Comparison of ENCODE assay signal across 8 mouse cellular contexts in genomic region chr9:66919981-66920380, GRCm38 (mm10). TPM values are rescaled to one million over a fixed set of nuclear protein-coding genes. Genes with fewer than 3 reads are reported as not detected.
A peak's percentile ranks its signal among the peaks of the same experiment; 100 is the strongest.
DNase-seq lines count a peak whose midpoint lies in the region; ATAC-seq and TF ChIP-seq lines count a peak whose summit lies in the region.

No protein-coding gene starts in this region.

- H3K79me2 ChIP-seq in CH12.LX (replicated peaks; ENCODE audit: control insufficient read depth, extremely low read depth, insufficient read depth, poor library complexity, severe bottlenecking), result peaks cover 39% of the 10 kb centered on the region

- peak overlapping the region; percentile 54 to 97 (median 66) for H3K4me3 ChIP-seq in CH12.LX (replicated peaks in 1 of 3; ENCODE audit: low read depth in 2 of 3, low read length in 2 of 3, poor library complexity in 1 of 3)
- peak overlapping the region; percentile 94 for H3K4me3 ChIP-seq in embryonic facial prominence, embryonic 15.5 days (replicated peaks)
- peak overlapping the region; percentile 85 for H3K4me3 ChIP-seq in intestine, embryonic 15.5 days (replicated peaks)
- peak overlapping the region; percentile 74 for H3K4me3 ChIP-seq in midbrain, embryonic 11.5 days (ENCODE audit: low read depth, low read length)

- TF ChIP-seq POLR2A in CH12.LX (IDR thresholded peaks at IDR 0.05; ENCODE audit: low read depth, low read length), result no peak

- H3K9me3 ChIP-seq in CH12.LX (replicated peaks; ENCODE audit: low read length), result peaks cover 3% of the 10 kb centered on the region
- H3K9me3 ChIP-seq in embryonic facial prominence, embryonic 15.5 days (replicated peaks), result no peaks in the 10 kb centered on the region
- no peaks in the 10 kb centered on the region for H3K9me3 ChIP-seq in intestine, embryonic 15.5 days
- no peaks in the 10 kb centered on the region for H3K9me3 ChIP-seq in midbrain, embryonic 11.5 days (ENCODE audit: control insufficient read depth, low read length)

- in situ Hi-C loops in CH12.LX (cut with MboI; ENCODE audit: low pct_ligation_motif_present, low pct_unique_long_range_greater_than_20kb, low sequenced_read_pairs), result no loop called here

- TF ChIP-seq EP300 in CH12.LX (IDR thresholded peaks at IDR 0.05; ENCODE audit: low read length), result no peak

- peak; percentile 11 for DNase-seq in gastrocnemius, postnatal 25 days
- DNase-seq in gastrocnemius, postnatal 14 days, result no peak
- no peak for DNase-seq in CH12.LX (ENCODE audit: extremely low read depth)
- DNase-seq in midbrain, embryonic 11.5 days (ENCODE audit: low spot score, missing footprints), result no peak
- no peak for DNase-seq in gastrocnemius, postnatal 10 days
- no peak for DNase-seq in layer of hippocampus, adult 11-12 months (ENCODE audit: low spot score)

- peaks cover 3% of the 10 kb centered on the region for H3K27me3 ChIP-seq in CH12.LX (replicated peaks)
- no peaks in the 10 kb centered on the region for H3K27me3 ChIP-seq in embryonic facial prominence, embryonic 15.5 days
- H3K27me3 ChIP-seq in intestine, embryonic 15.5 days (replicated peaks), result no peaks in the 10 kb centered on the region
- no peaks in the 10 kb centered on the region for H3K27me3 ChIP-seq in midbrain, embryonic 11.5 days (ENCODE audit: control insufficient read depth, insufficient read depth, low read length)

- no peak for TF ChIP-seq CTCF in CH12.LX (conservative IDR thresholded peaks at IDR 0.05 in 1 of 2, IDR thresholded peaks at IDR 0.05 in 1 of 2; ENCODE audit: low read depth in 2 of 2, low read length in 2 of 2)

- no peak for TF ChIP-seq RAD21 in CH12.LX (IDR thresholded peaks at IDR 0.05; ENCODE audit: low read depth, low read length)

- dilution Hi-C loops in CH12.LX (cut with MboI; ENCODE audit: extremely low pct_ligation_motif_present, extremely low pct_unique_long_range_greater_than_20kb, low sequenced_read_pairs), result no loop called here

- H3K4me1 ChIP-seq in CH12.LX (ENCODE audit: control insufficient read depth in 1 of 2, insufficient read depth in 2 of 2), result peaks cover 14 to 35% of the 10 kb centered on the region in 2 experiments
- H3K4me1 ChIP-seq in embryonic facial prominence, embryonic 15.5 days, result peaks cover 32% of the 10 kb centered on the region
- H3K4me1 ChIP-seq in intestine, embryonic 15.5 days (replicated peaks), result peaks cover 12% of the 10 kb centered on the region
- peaks cover 10% of the 10 kb centered on the region; the same call in 1 of the 2 replicates for H3K4me1 ChIP-seq in midbrain, embryonic 11.5 days (ENCODE audit: control insufficient read depth, insufficient read depth, low read length)

- intact Hi-C loops in gastrocnemius, postnatal 14 days (cut with DNase I; ENCODE audit: low total_unique reads), result no loop called here

- H3K36me3 ChIP-seq in CH12.LX (replicated peaks in 1 of 2; ENCODE audit: control insufficient read depth in 1 of 2, insufficient read depth in 1 of 2, low read length in 1 of 2), result peaks cover 0 to 6% of the 10 kb centered on the region in 2 experiments
- H3K36me3 ChIP-seq in embryonic facial prominence, embryonic 15.5 days, result no peaks in the 10 kb centered on the region
- H3K36me3 ChIP-seq in intestine, embryonic 15.5 days, result no peaks in the 10 kb centered on the region
- H3K36me3 ChIP-seq in midbrain, embryonic 11.5 days (ENCODE audit: control insufficient read depth, insufficient read depth, low read length), result no peaks in the 10 kb centered on the region

- H3K9ac ChIP-seq in CH12.LX (ENCODE audit: insufficient read depth, low read depth), result peak overlapping the region; percentile 58
- H3K9ac ChIP-seq in embryonic facial prominence, embryonic 15.5 days, result peak overlapping the region; percentile 16; the same call in 1 of the 2 replicates
- peak overlapping the region; percentile 90; the same call in 1 of the 2 replicates for H3K9ac ChIP-seq in intestine, embryonic 15.5 days
- H3K9ac ChIP-seq in midbrain, embryonic 11.5 days (ENCODE audit: low read length), result peak overlapping the region; percentile 61; the same call in 1 of the 2 replicates

- 2% methylated on average over 13 of the region's 14 CpGs for WGBS in embryonic facial prominence, embryonic 15.5 days
- WGBS in intestine, embryonic 15.5 days, result under 1% methylated on average over 14 of the region's 14 CpGs
- 2% methylated on average over 14 of the region's 14 CpGs for WGBS in midbrain, embryonic 11.5 days

- H3K4me2 ChIP-seq in CH12.LX (ENCODE audit: insufficient read depth, low read depth, poor library complexity, severe bottlenecking), result peak overlapping the region; percentile 97
- H3K4me2 ChIP-seq in embryonic facial prominence, embryonic 15.5 days (replicated peaks), result peak overlapping the region; percentile 78
- peak overlapping the region; percentile 79 for H3K4me2 ChIP-seq in intestine, embryonic 15.5 days (replicated peaks)
- H3K4me2 ChIP-seq in midbrain, embryonic 11.5 days, result peak overlapping the region; percentile 73

- H3K27ac ChIP-seq in CH12.LX (ENCODE audit: insufficient read depth, low read depth), result no peak overlapping the region
- H3K27ac ChIP-seq in embryonic facial prominence, embryonic 15.5 days (replicated peaks), result peak overlapping the region; percentile 82
- H3K27ac ChIP-seq in intestine, embryonic 15.5 days, result peak overlapping the region; percentile 92
- no peak overlapping the region for H3K27ac ChIP-seq in midbrain, embryonic 11.5 days (ENCODE audit: low read depth, low read length)

- ATAC-seq in embryonic facial prominence, embryonic 15.5 days (ENCODE audit: insufficient number of reproducible peaks, low FRiP score, low TSS enrichment, low read depth), result peak; percentile 45; the same call in 1 of the 2 replicates
- peak; percentile 39 for ATAC-seq in intestine, embryonic 15.5 days
- peak; percentile 49 for ATAC-seq in midbrain, embryonic 11.5 days (ENCODE audit: low FRiP score)

TF ChIP-seq in CH12.LX, 34 proteins besides CTCF, POLR2A, EP300 and RAD21:
- TF ChIP-seq E2F4 (IDR thresholded peaks at IDR 0.05; ENCODE audit: insufficient replicate concordance, low read depth, low read length) (no peak), TCF12 (IDR thresholded peaks at IDR 0.05; ENCODE audit: low read depth, low read length) (no peak), KAT2A (IDR thresholded peaks at IDR 0.05; ENCODE audit: insufficient replicate concordance, low read length) (no peak), NRF1 (IDR thresholded peaks at IDR 0.05; ENCODE audit: low read depth, low read length) (no peak), CHD2 (IDR thresholded peaks at IDR 0.05; ENCODE audit: low read length) (no peak), MAFK (IDR thresholded peaks at IDR 0.05; ENCODE audit: insufficient replicate concordance, low read length) (no peak), SIN3A (IDR thresholded peaks at IDR 0.05; ENCODE audit: low read length) (no peak), RCOR1 (conservative IDR thresholded peaks at IDR 0.05; ENCODE audit: low read depth, low read length) (no peak), NELFE (IDR thresholded peaks at IDR 0.05; ENCODE audit: low read depth, low read length) (no peak), MAX (IDR thresholded peaks at IDR 0.05; ENCODE audit: low read length) (no peak), MYC (IDR thresholded peaks at IDR 0.05; ENCODE audit: low read depth, low read length) (no peak), ELF1 (IDR thresholded peaks at IDR 0.05; ENCODE audit: low read depth, low read length) (no peak), SMC3 (IDR thresholded peaks at IDR 0.05; ENCODE audit: low read depth, low read length) (no peak), ZC3H11A (IDR thresholded peaks at IDR 0.05; ENCODE audit: low read depth, low read length) (no peak), USF2 (conservative IDR thresholded peaks at IDR 0.05; ENCODE audit: low read depth, low read length) (no peak), MEF2A (IDR thresholded peaks at IDR 0.05; ENCODE audit: borderline replicate concordance, low read depth, low read length) (no peak), JUND (conservative IDR thresholded peaks at IDR 0.05; ENCODE audit: low read depth, low read length) (no peak), CHD1 (IDR thresholded peaks at IDR 0.05; ENCODE audit: low read depth, low read length) (no peak), USF1 (IDR thresholded peaks at IDR 0.05; ENCODE audit: low read depth, low read length) (no peak)

RNA-seq across cellular contexts. Expression of gene Rab8b, which starts 0.5 kb away (rescaled TPM):
- total RNA-seq in gastrocnemius, postnatal 25 days (2021), result 1 to 10 TPM; 5.0 to 6.1 TPM
- 1 to 10 TPM; 9.5 to 9.8 TPM for total RNA-seq in gastrocnemius, postnatal 14 days (2021)
- total RNA-seq in CH12.LX (2012; rRNA removed), result 12.2 and 14.0 TPM in 2 replicates
- 28.0 and 31.1 TPM in 2 replicates for total RNA-seq in CH12.LX (2014; rRNA removed)
- polyA plus RNA-seq in CH12.LX (2012; ENCODE audit: insufficient read length, low read depth), result 23.6 and 26.1 TPM in 2 replicates
- 23.8 and 24.9 TPM in 2 replicates for polyA plus RNA-seq in embryonic facial prominence, embryonic 15.5 days (2015; fragmentation: Nextera tagmentation; extraction: Ambion mirVana)
- 20.5 and 20.6 TPM in 2 replicates for polyA plus RNA-seq in intestine, embryonic 15.5 days (2015; fragmentation: Nextera tagmentation; extraction: Ambion mirVana)
- 29.5 and 37.1 TPM in 2 replicates for polyA plus RNA-seq in midbrain, embryonic 11.5 days (2014; fragmentation: Nextera tagmentation; extraction: Ambion mirVana)
- 10 to 100 TPM; 12.6 to 15.4 TPM for total RNA-seq in gastrocnemius, postnatal 10 days (2021)

RNA-seq across cellular contexts. Expression of gene Rps27l, which starts 25.9 kb away (rescaled TPM):
- total RNA-seq in gastrocnemius, postnatal 25 days (2021), result 100 to 1,000 TPM; 198 to 200 TPM
- 100 to 1,000 TPM; 179 to 205 TPM for total RNA-seq in gastrocnemius, postnatal 14 days (2021)
- 593 and 709 TPM in 2 replicates for total RNA-seq in CH12.LX (2012; rRNA removed)
- 1,628 and 1,755 TPM in 2 replicates for total RNA-seq in CH12.LX (2014; rRNA removed)
- 694 and 715 TPM in 2 replicates for polyA plus RNA-seq in CH12.LX (2012; ENCODE audit: insufficient read length, low read depth)
- polyA plus RNA-seq in embryonic facial prominence, embryonic 15.5 days (2015; fragmentation: Nextera tagmentation; extraction: Ambion mirVana), result 616 and 650 TPM in 2 replicates
- 830 and 881 TPM in 2 replicates for polyA plus RNA-seq in intestine, embryonic 15.5 days (2015; fragmentation: Nextera tagmentation; extraction: Ambion mirVana)
- 612 and 702 TPM in 2 replicates for polyA plus RNA-seq in midbrain, embryonic 11.5 days (2014; fragmentation: Nextera tagmentation; extraction: Ambion mirVana)
- total RNA-seq in gastrocnemius, postnatal 10 days (2021), result 100 to 1,000 TPM; 215 to 237 TPM

RNA-seq across cellular contexts. Expression of gene Lactb, which starts 55.3 kb away (rescaled TPM):
- total RNA-seq in gastrocnemius, postnatal 25 days (2021), result 10 to 100 TPM; 17.8 to 19.5 TPM
- total RNA-seq in gastrocnemius, postnatal 14 days (2021), result 10 to 100 TPM; 21.3 to 21.6 TPM
- 14.6 and 14.7 TPM in 2 replicates for total RNA-seq in CH12.LX (2012; rRNA removed)
- total RNA-seq in CH12.LX (2014; rRNA removed), result 23.7 and 24.5 TPM in 2 replicates
- polyA plus RNA-seq in CH12.LX (2012; ENCODE audit: insufficient read length, low read depth), result 29.4 and 31.6 TPM in 2 replicates
- 8.5 and 9.1 TPM in 2 replicates for polyA plus RNA-seq in embryonic facial prominence, embryonic 15.5 days (2015; fragmentation: Nextera tagmentation; extraction: Ambion mirVana)
- polyA plus RNA-seq in intestine, embryonic 15.5 days (2015; fragmentation: Nextera tagmentation; extraction: Ambion mirVana), result 7.2 and 8.2 TPM in 2 replicates
- polyA plus RNA-seq in midbrain, embryonic 11.5 days (2014; fragmentation: Nextera tagmentation; extraction: Ambion mirVana), result 11.7 and 12.6 TPM in 2 replicates
- 10 to 100 TPM; 19.1 to 22.4 TPM for total RNA-seq in gastrocnemius, postnatal 10 days (2021)

Comparison
In these comparisons a context has a peak if more than half of its experiments do, and no peak if none do; other contexts are left out.
1. H3K27ac ChIP-seq: peak in embryonic facial prominence, embryonic 15.5 days (single experiment) and intestine, embryonic 15.5 days (single experiment); none in CH12.LX (single experiment) and midbrain, embryonic 11.5 days (single experiment).
2. H3K9ac ChIP-seq: peak in every context shown above with its lines; median percentile 90 in intestine, embryonic 15.5 days; 61 in midbrain, embryonic 11.5 days; 58 in CH12.LX; 16 in embryonic facial prominence, embryonic 15.5 days.
3. Peak in every context shown above with its lines, with median percentiles within 50 percentile points of each other: H3K4me2 ChIP-seq, H3K4me3 ChIP-seq and ATAC-seq.